Mouse (Mus musculus) erythroblast, adult 5-6 weeks (primary cell): ENCODE data around the gene Zfp978. TPM values are rescaled to one million over a fixed set of nuclear protein-coding genes. Genes with fewer than 3 reads are reported as not detected.
A peak's percentile ranks its signal among the peaks of the same experiment; 100 is the strongest.

Source experiments
- ATAC-seq: replicated peaks from 2 replicates; pipeline ENCODE4 v1.8.0; 2016; ENCODE audit warnings: moderate number of reproducible peaks, mild to moderate bottlenecking, moderate TSS enrichment, inconsistent platforms; ENCODE audit not compliant: poor library complexity, low FRiP score, severe bottlenecking
- total RNA-seq, 2 experiments: library from RNA; stranded (forward) in 1 of 2; stranded (reverse) in 1 of 2; fragments of 150-400 nt in 1 of 2; fragments of 200-764, 138-1000 nt in 1 of 2; gene quantifications; 2 replicates each; pipeline versions ENCODE4 v1.2.3 to v1.2.4; 2015 to 2017; ENCODE audit warnings: low replicate concordance in 2 of 2

Zfp978 gene
- total RNA-seq, 2 experiments from 2014 or later = not detected

DNA sequence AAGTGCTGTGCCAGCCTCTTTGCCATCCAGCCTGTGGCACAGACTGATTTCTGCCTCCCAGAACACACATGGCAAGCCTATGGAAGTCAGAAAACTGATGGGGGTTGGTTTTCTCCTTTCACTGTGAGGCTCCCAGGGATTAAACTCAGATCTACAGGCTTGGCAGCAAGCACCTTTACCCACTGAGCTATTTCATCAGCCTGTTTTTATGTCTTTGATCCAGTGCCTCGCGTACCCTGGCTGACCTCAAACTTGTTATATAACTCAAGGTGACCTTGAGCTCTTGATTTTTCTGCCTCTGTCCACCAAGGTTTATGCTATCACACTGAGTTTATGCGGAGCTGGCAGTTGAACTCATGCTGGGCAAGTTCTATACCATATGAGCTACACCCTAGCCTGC lies 71.9 kb downstream of the Zfp978 start:
- no peak for ATAC-seq

DNA sequence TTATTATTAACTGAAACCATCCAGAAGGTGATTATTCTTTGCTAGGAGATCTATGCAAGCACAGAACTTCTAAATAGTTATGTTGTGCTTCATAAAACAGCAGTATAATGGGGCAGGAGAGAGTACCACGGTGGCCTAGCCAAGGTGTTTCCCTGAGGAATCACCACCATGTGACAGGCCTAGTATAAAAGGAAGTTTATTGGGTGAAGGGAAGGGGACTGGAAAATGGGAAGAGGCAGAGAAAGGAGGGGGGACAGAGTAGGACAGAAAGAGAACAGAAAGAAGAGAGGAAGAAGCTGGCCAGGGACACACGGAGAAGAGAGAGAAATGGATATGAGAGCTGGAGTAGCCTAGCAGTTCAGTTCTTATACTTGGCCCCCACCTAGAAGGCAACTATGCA lies 72.8 kb downstream of the Zfp978 start:
- 0 out of 2 replicates have a peak, but pooled peaks have one; percentile 13 for ATAC-seq

Other genes with a start within 250 kb of the Zfp978 start
- 4.8 and 6.9 TPM in 2 replicates for gene Zfp991, start 229.3 kb upstream of the Zfp978 start, total RNA-seq (2015; ENCODE audit: low replicate concordance)
- 5.5 and 7.5 TPM in 2 replicates for gene Zfp991, start 229.3 kb upstream of the Zfp978 start, total RNA-seq (2017; ENCODE audit: low replicate concordance)
- gene Zfp988, start 55.6 kb upstream of the Zfp978 start, total RNA-seq (2015; ENCODE audit: low replicate concordance) = not detected in 2 replicates
- not detected in 2 replicates for gene Zfp988, start 55.6 kb upstream of the Zfp978 start, total RNA-seq (2017; ENCODE audit: low replicate concordance)
- gene Zfp982, start 131.1 kb downstream of the Zfp978 start, total RNA-seq (2015; ENCODE audit: low replicate concordance) = 0.58 and 1.3 TPM in 2 replicates
- gene Zfp982, start 131.1 kb downstream of the Zfp978 start, total RNA-seq (2017; ENCODE audit: low replicate concordance) = 2.8 TPM in 1 of 2 replicates, not detected in the other
- not detected in 2 replicates for gene Gm16503, start 178.9 kb downstream of the Zfp978 start, total RNA-seq (2015; ENCODE audit: low replicate concordance)
- gene Gm16503, start 178.9 kb downstream of the Zfp978 start, total RNA-seq (2017; ENCODE audit: low replicate concordance) = not detected in 2 replicates
- 0.42 TPM in 1 of 2 replicates, not detected in the other for gene Zfp985, start 192.0 kb downstream of the Zfp978 start, total RNA-seq (2015; ENCODE audit: low replicate concordance)
- 0.77 TPM in 1 of 2 replicates, not detected in the other for gene Zfp985, start 192.0 kb downstream of the Zfp978 start, total RNA-seq (2017; ENCODE audit: low replicate concordance)